Mouse (Mus musculus): Measurements from ENCODE around the gene Gm10778.
"Not testable (repeated sequence)": the region's sequence is repeated elsewhere in the genome, so short reads cannot be mapped to it uniquely, and the experiment has no call there.

The Gm10778 gene

DNA sequence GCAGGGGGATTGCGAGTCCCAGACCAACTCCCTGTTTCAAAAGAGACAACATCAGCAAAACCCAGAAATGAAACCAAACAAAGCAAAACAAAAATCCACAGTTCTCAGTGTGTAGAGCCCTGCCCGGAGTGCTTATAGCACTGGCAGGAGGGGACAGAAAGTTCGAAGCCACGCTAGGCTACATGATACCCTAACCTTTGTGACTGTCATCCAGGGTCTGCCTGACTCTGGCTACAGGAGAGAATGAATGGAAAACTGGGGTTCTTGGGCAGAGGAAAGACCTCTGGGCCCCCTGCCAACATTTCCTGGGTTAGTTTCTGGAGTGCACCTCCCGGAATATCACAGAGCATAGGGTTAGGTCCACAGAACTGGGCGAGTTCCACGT, 21.0 kb upstream of the Gm10778 start:
- no peak for DNase-seq (ENCODE audit: low read depth, low spot score)

DNA sequence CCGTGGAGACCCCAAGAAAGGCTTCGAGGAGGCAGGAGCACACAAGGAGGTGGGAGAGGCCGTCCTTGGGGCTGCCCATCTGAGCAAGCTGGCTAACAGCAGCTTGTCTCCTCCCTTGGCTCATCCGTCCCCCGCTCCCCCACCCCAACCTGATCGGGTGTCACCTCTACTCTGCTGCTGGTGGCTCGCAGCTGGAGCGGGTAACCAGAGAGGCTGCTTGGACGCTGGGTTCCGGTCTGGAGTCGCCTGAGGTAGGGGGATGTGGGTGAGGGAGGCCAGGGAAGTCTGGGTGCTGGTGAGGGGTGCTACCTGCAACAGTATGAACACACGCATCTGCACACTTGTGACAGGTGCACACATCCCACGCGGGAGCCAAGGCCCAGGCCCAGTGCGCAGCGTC, 20.5 kb upstream of the Gm10778 start, which contains the start of gene Ankrd24:
Ankrd24 (plus strand) TSS at position 151 of the 400 bp plus-strand sequence.
- no peak for DNase-seq (ENCODE audit: low read depth, low spot score)

DNA sequence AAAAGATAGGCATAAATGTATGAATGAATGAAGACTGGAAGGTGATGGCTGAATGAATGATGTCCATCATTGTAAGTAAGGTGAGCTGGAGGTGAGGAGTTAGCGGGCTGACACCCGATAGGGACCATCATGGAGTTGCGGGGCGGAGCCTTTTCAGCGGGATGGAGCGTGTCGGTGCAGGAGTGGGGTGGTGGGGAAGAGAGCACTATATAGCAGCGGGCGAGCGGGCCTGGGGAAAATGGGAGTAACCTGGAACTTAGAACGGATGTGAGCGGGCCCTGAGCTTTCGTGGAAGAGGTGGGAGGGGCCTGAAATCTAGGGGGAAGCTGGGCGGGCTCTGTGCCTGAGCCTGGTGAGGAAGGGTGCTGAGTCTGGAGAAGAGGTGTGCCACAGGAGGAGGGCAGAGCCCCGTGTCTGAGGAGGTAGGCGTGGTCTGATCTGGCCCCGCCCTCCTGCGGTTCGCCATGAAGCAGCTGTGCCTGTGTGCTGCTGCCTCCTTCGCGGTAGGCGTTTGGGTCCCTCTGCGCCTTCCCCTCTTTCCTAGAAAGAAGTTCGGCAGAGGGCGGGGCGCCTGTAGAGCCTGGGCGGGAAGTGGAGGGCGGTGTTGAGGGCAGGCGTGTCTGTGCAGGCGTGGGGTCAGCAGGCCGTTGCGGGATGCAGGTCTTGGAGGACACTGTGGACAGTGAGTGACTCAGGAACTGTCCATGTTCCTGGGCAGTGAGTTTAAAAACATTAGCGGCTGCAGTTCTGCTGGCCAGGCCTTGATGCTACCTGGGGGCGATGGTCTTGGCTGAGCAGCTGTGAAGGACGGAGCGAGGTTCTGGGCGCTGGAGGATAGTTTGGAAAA, 15.4 kb upstream of the Gm10778 start:
- DNase-seq (ENCODE audit: low read depth, low spot score), result peak; percentile 93

DNA sequence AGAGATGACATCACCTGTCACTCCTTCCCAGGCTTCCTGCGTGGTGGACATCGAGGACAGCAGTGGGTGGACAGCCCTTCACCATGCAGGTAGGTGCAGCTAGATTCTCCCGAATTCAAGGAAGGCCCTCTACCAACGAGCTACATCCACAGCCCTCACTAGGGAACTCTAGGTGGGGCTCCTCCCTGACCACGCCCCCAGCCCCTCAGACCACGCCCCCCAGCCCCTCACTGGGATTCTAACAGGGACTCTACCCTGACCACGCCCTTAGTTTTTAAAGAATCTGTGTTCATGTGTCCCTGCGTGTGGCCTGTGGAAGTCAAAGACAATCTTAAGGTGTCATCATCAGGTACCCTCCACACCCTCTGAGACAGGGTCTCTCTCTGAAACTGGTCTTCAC, 12.5 kb upstream of the Gm10778 start:
- no peak for DNase-seq (ENCODE audit: low read depth, low spot score)

DNA sequence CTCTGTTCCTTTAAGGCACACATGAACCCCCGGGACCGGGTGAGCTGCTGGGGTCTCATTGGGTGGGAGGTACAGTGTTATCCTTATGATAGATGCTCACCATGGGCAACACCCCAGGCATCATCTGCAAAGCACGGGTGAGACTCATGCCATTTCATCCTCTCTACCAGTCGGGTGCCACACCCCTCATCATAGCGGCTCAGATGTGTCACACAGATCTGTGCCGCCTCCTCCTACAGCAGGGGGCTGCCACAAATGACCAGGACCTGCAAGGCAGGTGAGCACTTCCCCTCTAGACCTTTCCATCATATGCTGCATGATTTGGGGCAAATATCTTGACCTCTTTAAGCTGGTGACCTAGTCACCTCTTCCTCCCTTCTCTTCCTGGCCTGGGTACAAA, 10.8 kb upstream of the Gm10778 start:
- DNase-seq (ENCODE audit: low read depth, low spot score), result no peak

DNA sequence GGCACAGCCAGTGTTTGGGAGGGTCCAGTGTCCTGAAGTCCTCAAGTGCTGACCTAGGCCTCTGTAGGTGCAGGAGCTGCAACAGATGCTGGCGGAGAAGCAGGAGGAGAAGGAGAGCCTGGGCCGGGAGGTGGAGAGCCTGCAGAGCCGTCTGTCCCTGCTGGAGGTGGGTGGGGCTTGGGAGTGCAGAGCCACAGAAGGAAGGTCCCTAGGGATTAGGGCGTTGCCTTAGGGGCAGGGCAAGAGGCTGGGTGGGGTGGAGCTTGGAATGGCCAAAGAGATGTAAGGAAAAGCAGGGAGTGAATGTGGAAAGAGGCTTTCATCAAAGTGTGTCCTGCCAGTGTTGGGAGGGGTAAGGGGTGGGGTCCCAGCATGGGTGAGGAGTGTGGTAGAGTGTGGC, 8.0 kb upstream of the Gm10778 start:
- DNase-seq (ENCODE audit: low read depth, low spot score), result peak; percentile 38

DNA sequence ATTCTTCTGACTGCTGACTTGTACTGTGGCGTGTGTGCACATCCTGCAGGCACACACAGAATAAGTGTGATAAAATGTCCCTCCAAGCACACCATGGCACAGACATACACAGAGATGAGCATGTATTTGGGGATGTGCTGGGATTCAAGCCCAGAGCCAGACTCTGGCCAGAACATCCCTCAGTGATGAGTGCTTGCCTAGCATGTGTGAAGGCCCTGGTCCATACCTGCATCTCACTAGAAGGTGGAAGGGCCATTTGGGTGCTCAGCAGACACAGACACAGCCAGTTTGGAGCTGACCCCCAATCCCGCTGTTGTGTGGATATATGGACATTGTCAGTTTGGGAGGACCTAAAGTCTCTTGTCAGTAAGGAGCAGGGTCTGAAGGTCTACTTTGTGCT, 7.3 kb upstream of the Gm10778 start:
- DNase-seq (ENCODE audit: low read depth, low spot score), result peak; percentile 10

DNA sequence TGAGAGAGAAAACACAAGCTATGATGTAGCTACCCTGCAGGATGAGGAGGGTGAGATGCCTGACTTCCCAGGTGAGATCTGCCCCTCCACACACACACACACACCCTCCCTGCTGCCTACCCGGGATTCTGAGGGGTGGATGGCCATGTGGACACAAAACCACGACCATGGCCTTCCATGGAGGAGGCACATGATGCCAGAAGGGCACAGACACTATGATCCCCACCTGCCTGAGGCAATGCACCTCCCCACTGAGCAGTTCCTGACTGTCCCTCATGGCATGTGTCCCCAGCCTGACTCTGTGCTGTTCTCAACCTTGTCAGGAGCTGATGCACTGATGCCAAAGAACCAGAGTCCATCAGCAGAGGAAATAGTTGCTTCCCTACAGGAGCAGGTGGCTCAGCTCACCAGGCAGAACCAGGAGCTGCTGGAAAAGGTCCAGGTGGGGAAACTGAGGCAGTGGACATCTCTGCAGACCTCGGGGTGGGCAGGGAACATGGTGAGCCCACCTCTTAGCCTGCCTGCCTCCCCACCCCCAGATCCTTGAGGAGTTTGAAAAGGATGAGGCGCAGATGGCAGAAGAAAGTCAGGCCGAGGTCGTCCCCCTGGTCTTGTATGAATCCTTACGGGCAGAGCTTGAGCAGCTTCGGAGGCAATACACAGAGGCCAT, 6.7 kb upstream of the Gm10778 start:
- DNase-seq (ENCODE audit: low read depth, low spot score), result peak; percentile 22

DNA sequence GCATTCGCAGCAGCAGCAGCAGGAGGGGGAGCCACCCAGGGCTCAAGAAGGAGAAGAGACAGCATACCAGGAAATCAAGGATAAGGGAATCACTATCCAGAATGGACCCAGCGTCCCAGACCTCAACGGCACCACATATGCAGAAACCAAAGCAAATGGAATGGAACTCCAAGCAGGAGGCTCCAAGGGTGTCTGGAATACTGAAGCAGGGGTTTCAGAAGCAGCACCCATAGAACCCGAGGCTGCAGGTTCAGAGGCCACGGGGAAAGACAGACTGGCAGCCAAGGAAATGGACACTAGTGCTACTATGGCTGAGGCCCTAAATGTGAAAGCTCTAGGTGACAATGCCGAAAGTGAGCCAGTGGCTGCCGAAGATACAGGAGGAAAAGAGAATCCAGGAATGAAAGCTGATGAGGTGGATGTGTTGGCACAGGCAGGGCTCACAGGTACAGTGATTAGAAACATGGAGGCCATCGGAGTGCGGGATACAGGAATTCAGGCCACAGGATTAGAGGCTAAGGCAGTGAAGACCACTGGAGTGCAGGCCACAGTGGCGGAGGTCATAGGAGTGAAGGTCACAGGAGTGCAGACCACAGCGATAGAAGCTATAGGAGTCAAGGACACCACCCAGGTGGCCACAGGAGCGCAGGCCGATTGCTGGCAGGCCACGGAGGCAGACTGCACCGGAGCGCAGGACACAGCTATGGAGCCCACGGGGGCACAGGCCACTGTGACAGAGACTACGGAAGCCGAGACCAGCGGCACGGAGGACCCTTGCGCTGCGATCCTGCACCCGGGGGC, 6.0 kb upstream of the Gm10778 start:
- DNase-seq (ENCODE audit: low read depth, low spot score), result no peak

DNA sequence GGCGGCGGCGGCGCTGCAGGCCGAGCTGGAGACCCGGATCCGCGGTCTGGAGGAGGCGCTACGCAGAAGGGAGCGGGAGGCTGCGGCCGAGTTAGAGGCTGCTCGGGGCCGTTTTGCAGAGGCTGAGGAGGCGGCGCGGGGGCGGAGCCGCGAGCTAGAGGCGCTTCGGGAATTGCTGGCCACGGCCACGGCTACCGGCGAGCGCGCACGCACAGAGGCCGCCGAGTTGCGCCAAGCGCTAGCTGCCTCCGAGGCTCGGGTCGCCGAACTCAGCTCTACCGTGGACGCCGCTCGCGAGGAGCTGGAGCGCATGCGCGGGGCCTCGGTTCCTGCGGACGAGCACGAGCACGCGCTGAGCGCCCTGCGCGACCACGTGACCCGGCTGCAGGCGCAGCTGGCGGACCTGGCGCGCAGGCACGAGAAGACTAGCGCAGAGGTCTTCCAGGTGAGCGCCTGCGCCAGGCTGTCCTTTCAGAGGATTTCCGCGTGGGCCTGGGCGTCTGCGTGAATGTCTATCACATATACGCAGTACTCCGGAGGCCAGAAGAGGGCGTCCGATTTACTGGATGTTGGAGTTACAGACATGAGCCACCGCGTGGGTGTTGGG, 5.3 kb upstream of the Gm10778 start:
- DNase-seq (ENCODE audit: low read depth, low spot score), result peak; percentile 99

DNA sequence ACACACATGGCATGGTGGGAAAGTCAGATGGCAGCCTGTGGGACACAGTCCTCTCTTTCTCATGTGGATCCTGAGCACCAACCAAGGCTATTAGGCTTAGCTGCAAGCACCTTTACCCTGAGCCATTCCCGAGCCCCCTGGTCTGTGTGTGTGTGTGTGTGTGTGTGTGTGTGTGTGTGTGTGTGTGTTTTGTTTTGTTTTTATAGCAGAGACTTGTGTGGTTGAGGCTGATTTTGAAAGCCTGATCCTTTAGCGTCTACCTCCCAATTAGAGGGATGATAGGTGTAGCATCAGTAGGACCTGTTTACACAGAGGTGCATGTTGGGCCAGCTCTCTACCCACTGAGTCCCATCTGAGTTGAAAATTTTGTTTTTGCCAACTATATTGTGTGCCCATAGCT, 4.7 kb upstream of the Gm10778 start:
- DNase-seq (ENCODE audit: low read depth, low spot score), result no peak

DNA sequence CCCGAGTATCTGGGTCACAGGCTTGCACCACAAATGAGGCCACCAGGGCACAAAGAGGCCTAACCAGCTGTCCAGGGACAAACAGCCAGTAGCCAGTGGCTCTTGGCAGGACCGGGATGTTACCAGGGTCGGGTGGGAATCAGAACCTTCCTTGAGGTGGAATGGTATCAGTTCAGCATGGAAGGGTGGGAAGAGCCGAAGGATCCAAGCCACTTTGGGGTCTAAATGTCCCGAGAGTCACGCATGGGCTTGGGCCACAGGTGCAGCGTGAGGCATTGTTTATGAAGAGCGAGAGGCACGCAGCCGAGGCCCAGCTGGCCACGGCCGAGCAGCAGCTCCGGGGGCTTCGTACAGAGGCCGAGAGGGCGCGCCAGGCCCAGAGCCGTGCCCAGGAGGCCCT, 4.1 kb upstream of the Gm10778 start:
- no peak for DNase-seq (ENCODE audit: low read depth, low spot score)

DNA sequence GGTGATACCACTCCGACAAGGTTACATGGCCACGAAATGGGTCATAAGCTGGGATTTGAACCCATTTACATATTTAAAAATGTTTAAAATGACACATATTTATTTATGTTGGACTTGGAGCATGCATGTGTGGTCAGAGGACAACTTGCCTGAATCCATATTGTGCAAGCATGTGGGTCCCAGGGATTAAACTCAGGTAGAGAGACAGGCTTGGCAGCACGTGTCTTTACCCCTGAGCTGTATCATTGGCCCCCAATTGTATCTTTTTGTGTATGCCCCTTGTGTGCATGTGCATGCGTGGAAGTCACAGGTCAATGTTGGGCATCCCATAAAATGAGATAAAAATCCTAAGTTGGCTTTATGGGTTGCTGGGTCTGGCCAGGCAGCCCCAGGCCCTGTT, 3.5 kb upstream of the Gm10778 start:
- DNase-seq (ENCODE audit: low read depth, low spot score), result no peak

DNA sequence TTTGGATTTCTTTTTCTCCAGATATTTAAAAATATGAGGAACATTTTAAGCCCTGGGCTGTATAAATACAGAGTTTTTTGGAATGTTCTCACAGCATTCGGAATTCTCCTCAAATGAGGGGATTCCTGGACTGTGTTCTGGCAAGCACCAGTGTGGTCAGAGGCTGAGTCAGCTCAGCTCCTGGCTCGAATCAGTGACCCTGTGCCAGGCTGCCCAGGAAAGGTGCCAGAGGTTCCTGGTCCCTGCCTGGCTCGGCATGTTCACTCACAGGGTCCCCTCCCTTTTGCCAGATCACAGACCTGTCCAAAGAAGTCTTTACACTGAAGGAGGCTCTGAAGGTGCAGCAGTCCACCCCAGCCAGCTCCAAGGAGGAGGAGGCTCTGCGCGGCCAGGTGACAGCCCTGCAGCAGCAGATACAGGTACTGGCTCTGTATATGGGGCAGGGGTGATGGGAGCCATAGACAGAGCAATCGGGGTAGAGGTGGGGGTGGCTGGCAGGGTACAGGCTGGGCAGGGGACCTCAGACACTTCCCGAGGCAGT, 2.8 kb upstream of the Gm10778 start:
- peak; percentile 2 for DNase-seq (ENCODE audit: low read depth, low spot score)

DNA sequence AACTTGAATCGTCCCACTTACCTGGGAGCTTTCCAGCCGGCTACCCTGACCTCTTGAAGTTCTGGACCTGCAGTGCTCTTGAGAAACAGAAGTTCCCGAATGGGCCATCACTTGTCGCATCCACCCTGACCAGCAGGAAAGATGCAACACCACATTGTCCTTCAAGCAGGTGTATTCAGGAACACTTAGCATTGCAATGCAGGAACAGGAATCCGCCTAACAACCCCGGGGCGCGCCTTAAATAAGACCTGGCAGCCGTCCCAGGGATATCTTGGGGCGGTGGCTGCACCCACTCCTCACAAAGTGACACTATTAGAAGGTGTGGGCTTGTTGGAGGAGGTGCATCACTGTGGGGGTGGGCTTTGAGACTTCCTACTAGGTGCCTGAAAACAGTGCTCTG, 6.3 kb downstream of the Gm10778 start:
- no peak for DNase-seq (ENCODE audit: low read depth, low spot score)

DNA sequence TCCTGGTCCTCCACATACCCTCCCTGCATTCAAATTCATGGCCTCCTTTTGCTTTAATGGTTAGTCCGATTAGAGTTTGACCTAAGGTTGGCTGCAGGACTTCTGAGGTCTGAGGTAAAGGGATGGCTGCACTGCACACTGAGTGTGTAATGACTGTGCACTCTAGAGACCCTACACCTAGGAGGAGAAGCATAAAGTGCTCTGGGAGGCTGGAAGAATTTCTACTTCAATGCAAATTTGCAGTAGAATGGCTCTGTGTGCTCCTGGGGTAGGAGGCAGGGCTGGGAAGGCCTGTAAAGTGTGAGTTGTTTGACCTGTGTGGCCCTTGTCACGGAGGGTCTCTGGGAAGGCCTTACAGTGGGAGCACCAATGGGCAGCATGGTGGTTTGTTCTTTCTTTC, 7.3 kb downstream of the Gm10778 start:
- DNase-seq (ENCODE audit: low read depth, low spot score), result no peak

DNA sequence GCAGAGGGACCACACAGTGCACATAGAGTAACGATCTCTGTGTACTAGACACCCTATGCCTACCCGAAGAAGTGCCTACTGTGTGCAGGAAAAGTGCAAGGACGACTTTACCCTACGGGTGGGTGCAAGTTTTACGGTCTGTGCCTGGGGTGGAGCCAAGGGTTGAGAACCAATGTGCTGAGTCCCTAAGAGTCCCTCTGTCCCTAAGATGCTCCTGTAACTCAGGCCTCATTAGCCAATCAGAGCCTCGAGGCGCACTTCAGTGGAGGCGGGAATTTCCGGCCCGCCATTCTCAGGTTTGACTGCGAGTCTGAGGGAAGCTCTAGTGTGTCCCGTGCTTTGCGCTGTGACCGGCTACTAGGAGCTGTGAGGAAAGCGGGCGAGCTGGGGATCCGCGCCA, 38.3 kb downstream of the Gm10778 start:
- not testable (repeated sequence) for DNase-seq (ENCODE audit: low read depth, low spot score)

DNA sequence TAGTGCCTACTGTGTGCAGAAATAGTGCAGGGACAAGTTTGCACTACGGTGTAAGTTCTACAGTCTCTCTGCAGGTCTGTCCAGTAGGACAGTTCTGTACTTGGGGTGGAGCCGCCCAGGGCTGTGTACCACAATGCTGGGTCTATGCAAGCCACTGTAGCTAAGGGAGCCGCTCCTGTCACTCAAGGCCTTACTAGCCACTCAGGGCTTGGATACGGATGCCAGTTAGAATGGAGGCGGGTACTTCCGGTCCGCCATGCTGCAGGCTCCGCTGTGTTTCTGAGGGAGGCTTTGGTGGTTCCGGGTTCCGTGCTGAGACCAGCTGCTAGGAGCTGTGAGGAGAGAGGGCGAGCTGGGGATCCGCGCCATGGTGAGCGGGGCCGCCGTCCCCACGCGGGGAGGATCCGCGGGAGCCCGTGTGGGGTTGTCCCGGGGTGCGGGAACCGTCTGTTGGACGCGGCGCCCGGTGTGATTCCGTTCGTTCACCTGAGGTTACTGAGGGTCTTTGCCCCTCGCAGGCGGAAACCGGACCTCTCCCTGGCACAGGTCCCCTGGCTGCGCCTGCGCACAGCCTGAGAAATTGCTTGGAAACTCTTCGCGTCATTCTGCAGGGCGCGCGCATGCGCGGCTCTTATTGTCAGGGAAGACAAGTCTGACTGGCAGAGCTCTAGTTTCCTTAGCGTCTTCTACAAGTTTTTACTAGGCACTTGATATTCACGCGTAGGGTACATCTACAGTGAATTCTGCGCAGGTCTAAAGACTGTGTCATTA, 55.9 kb downstream of the Gm10778 start, which contains the start of gene Zfp433:
Zfp433 (plus strand) TSS at position 295 of the 771 bp plus-strand sequence.
- not testable (repeated sequence) for DNase-seq (ENCODE audit: low read depth, low spot score)
